ENCODE assay signal across 8 mouse cellular contexts in the genomic region with DNA sequence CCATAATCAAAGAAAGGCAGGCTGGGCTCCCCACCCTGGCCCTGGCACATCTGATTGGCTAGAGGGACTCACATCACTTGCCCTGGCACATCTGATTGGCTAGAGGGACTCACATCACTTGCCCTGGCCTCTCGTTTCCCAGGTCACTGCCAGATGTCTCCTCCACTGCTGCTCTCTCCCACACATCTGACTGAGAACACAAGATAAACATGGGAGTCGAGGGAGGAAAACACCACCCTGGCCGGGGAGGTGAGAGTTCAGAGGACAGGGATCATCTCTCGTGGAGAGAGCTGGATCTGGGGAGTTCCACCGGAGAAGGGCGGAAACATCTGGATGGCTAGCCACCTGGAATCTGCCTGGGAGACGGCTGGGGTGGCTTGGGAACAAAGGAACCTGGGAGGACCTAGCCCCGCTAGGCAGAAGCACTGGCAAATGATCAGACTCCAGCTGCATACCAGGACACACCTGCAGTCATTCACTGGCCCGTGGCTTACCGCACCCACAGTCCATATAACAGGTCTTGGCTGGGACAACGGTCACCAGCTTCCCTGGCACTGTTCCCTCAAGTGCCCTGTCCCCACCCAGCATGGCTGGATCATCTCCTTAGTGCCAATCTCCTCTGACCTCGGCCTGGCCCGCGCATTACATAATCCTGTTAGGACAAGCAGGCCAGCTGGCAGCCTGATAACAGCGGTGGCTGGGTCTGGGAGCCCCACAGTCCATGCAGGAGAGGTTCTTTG. TPM values are rescaled to one million over a fixed set of nuclear protein-coding genes. Genes with fewer than 3 reads are reported as not detected.
DNase-seq lines count a peak whose midpoint lies in the region; ATAC-seq and TF ChIP-seq lines count a peak whose summit lies in the region.

No protein-coding gene starts in this region.

- peak overlapping the region; percentile 21 for H3K4me2 ChIP-seq in hindbrain, embryonic 12.5 days (replicated peaks)

- H3K36me3 ChIP-seq in ES-E14 (ENCODE audit: control insufficient read depth, insufficient read depth, low read length, poor library complexity, severe bottlenecking): no peaks in the 10 kb centered on the region
- no peaks in the 10 kb centered on the region for H3K36me3 ChIP-seq in hindbrain, embryonic 12.5 days

- peak overlapping the region; percentile 33 to 74; a peak in 3 of 4 replicates for H3K4me3 ChIP-seq in ES-E14 (ENCODE audit: insufficient read depth in 1 of 2, low read depth in 1 of 2, low read length in 2 of 2, poor library complexity in 1 of 2, severe bottlenecking in 1 of 2)
- H3K4me3 ChIP-seq in hindbrain, embryonic 12.5 days: no peak overlapping the region

- H3K9ac ChIP-seq in ES-E14 (ENCODE audit: insufficient read depth, low read depth, low read length, poor library complexity, severe bottlenecking): peak overlapping the region; percentile 31; the same call in 1 of the 2 replicates
- H3K9ac ChIP-seq in hindbrain, embryonic 12.5 days: no peak overlapping the region

- no peak overlapping the region for H3K27ac ChIP-seq in ES-E14 (ENCODE audit: insufficient read depth, low read depth, low read length, poor library complexity, severe bottlenecking)
- H3K27ac ChIP-seq in hindbrain, embryonic 12.5 days: 0 out of 2 replicates have a peak overlapping the region, but pooled peaks have one; percentile 8

- peak; percentile 35; the same call in 1 of the 2 replicates for ATAC-seq in erythroid progenitor cell, adult 5-6 weeks (replicated peaks; ENCODE audit: low FRiP score, poor library complexity, severe bottlenecking)
- no peak for ATAC-seq in hindbrain, embryonic 12.5 days (ENCODE audit: low FRiP score)
- ATAC-seq in monocyte, adult 5-6 weeks (replicated peaks; ENCODE audit: insufficient number of reproducible peaks, low FRiP score, low TSS enrichment, poor library complexity, severe bottlenecking): no peak

- no peaks in the 10 kb centered on the region for H3K9me3 ChIP-seq in ES-E14 (ENCODE audit: control insufficient read depth, insufficient read depth, low read depth, low read length)
- H3K9me3 ChIP-seq in hindbrain, embryonic 12.5 days (replicated peaks): no peaks in the 10 kb centered on the region

- DNase-seq in ES-E14 (ENCODE audit: low read depth, low spot score) (peak; percentile 51), liver (peak; percentile 84)
- peak; percentile 82 for DNase-seq in adrenal gland, postnatal 10 days
- DNase-seq in retina, embryonic 14.5 days (ENCODE audit: low spot score): peak; percentile 25
- DNase-seq in right cerebral cortex, postnatal 25 days: no peak

- H3K4me1 ChIP-seq in ES-E14 (ENCODE audit: control insufficient read depth in 2 of 2, insufficient read depth in 2 of 2, low read length in 2 of 2, poor library complexity in 1 of 2): peaks cover 0 to 11% of the 10 kb centered on the region in 2 experiments; a peak in 1 of 4 replicates
- no peaks in the 10 kb centered on the region for H3K4me1 ChIP-seq in hindbrain, embryonic 12.5 days

- no peaks in the 10 kb centered on the region for H3K27me3 ChIP-seq in hindbrain, embryonic 12.5 days

- 61% methylated on average over 15 of the region's 15 CpGs for WGBS in hindbrain, embryonic 12.5 days

- in situ Hi-C loops in ES-E14 (cut with MboI; ENCODE audit: low sequenced_read_pairs in 2 of 2, unreplicated experiment in 2 of 2): no loop called here

TF ChIP-seq in ES-E14, 5 proteins besides CTCF, POLR2A, EP300 and RAD21:
- no peak for TF ChIP-seq ZC3H11A (IDR thresholded peaks at IDR 0.05; ENCODE audit: borderline replicate concordance, low read depth, low read length)

RNA-seq across cellular contexts. Expression of a gene that starts 17.2 kb away (rescaled TPM):
- 0.45 and 0.79 TPM in 2 replicates for total RNA-seq in ES-E14 (2012; rRNA removed)
- total RNA-seq in adrenal gland, postnatal 10 days (2021): under 1 TPM; 0.09 to 0.15 TPM
- total RNA-seq in erythroid progenitor cell, adult 5-6 weeks (2015; ENCODE audit: low replicate concordance): not detected in 2 replicates
- total RNA-seq in erythroid progenitor cell, adult 5-6 weeks (2017; ENCODE audit: low replicate concordance): 0.51 TPM in 1 of 2 replicates, not detected in the other
- 0.05 and 0.07 TPM in 2 replicates for polyA plus RNA-seq in hindbrain, embryonic 12.5 days (2016; fragmentation: Nextera tagmentation; extraction: Ambion mirVana)
- total RNA-seq in monocyte, adult 5-6 weeks (2017): 0.19 to 0.29 TPM (median 0.21 TPM) in 3 replicates

RNA-seq across cellular contexts. Expression of a gene that starts 26.5 kb away (rescaled TPM):
- 35.9 and 37.5 TPM in 2 replicates for total RNA-seq in ES-E14 (2012; rRNA removed)
- total RNA-seq in adrenal gland, postnatal 10 days (2021): 10 to 100 TPM; 27.5 to 31.5 TPM
- total RNA-seq in erythroid progenitor cell, adult 5-6 weeks (2015; ENCODE audit: low replicate concordance): 10.5 and 22.7 TPM in 2 replicates
- 8.8 and 11.7 TPM in 2 replicates for total RNA-seq in erythroid progenitor cell, adult 5-6 weeks (2017; ENCODE audit: low replicate concordance)
- 49.6 and 58.6 TPM in 2 replicates for polyA plus RNA-seq in hindbrain, embryonic 12.5 days (2016; fragmentation: Nextera tagmentation; extraction: Ambion mirVana)
- total RNA-seq in monocyte, adult 5-6 weeks (2017): 17.2 to 23.3 TPM (median 19.5 TPM) in 3 replicates
